Mouse (Mus musculus) heart, adult 2 months (tissue): Measurements from ENCODE around the gene Gbe1.

ENCODE experiments used
- CTCF ChIP-seq: fragments of 200-600 bp; IDR thresholded peaks from 2 replicates; pipeline ENCODE4 v1.8.1; 2022; ENCODE audit warnings: antibody characterized with exemption, mild to moderate bottlenecking, moderate library complexity
- POLR2A ChIP-seq: fragments of 200-500 bp; IDR thresholded peaks from 2 replicates; pipeline ENCODE4 v1.6.1; 2011; ENCODE audit warnings: mild to moderate bottlenecking, low read depth, low read length, control low read depth; ENCODE audit not compliant: insufficient read depth

- TF ChIP-seq CTCF (no peak), POLR2A (no peak)
These were observed 258 bp upstream of the Gbe1 start for GRCm38 (mm10) chr16:70313496-70313885.
